Mouse (Mus musculus): Measurements from ENCODE around the gene Psat1.

Gene Psat1

GRCm38 (mm10) chr19:15947237-15947636 lies at the start of gene Psat1:
Gene Psat1, minus strand, starts transcription at chr19:15947337.
- ATAC-seq (ENCODE audit: insufficient number of reproducible peaks, low FRiP score, low TSS enrichment): no peak

DNA sequence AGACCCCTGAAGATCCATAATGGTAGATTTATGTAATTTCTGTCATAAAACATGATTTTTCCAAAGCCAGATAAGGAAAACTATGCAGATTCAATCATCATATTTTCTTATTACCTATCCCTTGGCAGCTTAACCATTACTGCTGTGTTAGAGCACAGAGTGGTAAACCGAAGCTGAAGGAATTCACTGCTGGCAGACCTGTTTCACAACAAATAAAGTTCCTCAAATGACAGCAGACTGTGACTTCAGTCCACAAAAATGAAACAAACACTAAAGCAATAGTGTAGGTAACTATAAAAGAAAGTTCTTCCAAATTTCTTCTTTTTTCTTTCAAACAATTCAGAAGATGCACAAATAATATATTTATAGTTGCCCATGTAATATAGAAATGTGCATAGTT lies 43.0 kb upstream of the Psat1 start:
- no peak for ATAC-seq (ENCODE audit: insufficient number of reproducible peaks, low FRiP score, low TSS enrichment)

DNA sequence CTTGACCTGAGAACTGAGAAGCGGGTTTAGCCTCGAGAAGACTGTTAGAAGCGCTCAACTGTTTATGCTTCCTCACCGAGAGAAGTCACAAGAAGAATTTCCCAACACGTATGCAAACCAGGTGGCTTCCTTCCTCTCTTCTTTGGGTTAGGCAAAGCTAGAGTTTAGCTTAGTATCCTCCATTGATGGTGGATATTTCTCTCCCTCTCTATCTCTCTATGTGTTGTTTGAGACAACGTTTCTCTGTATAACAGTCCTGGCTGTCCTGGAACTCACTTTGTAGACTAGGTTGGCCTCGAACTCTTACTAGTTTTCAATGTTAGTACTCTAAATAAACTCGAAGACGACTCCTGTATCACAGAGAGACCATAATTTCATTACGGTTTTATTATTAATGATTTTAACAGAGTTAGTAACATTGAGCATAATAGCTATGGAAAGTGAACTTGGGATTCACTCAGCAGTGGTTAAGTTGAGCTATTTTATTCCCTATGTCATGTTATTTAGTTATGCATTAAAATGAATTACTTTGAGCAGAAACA lies 38.1 kb upstream of the Psat1 start:
- ATAC-seq (ENCODE audit: insufficient number of reproducible peaks, low FRiP score, low TSS enrichment): no peak

DNA sequence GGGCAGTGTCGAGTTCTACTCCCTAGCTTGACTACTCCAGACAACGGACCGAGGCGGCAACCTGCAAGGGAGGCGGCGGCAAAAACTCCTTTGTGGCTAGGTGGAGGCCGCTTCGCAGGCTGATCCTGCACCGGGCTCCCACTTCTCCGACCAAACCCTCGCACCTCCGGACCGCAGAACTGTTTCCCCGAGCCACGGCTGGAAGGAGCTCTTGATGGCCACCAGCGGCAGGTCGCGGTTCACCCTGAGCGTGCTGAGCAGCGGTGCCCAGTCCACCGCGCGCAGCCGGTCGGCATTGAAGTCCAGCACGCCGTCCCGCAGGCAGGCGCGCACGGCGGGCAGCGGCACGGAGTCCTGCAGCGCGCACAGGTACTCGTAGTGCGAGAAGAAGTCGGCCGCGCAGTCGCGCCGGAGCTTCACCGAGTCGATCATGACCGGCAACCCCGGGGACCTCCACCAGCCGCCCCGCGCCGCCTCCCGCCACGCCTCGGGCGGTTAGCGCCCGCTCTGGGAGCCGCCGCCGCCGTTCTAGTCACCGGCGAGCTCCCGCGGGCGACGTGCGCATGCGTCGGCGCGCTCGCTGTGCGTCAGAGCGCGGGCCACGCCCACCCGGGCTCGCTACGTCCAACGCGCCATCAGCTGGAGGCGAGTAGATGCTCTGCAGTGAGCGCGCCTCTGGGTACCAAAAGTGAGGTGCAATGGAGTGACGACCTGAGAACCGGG lies 37.5 kb upstream of the Psat1 start, which contains the start of gene Cep78:
Cep78 (minus strand) TSS at position 541 of the 723 bp plus-strand sequence.
- peak; percentile 86 for ATAC-seq (ENCODE audit: insufficient number of reproducible peaks, low FRiP score, low TSS enrichment)

DNA sequence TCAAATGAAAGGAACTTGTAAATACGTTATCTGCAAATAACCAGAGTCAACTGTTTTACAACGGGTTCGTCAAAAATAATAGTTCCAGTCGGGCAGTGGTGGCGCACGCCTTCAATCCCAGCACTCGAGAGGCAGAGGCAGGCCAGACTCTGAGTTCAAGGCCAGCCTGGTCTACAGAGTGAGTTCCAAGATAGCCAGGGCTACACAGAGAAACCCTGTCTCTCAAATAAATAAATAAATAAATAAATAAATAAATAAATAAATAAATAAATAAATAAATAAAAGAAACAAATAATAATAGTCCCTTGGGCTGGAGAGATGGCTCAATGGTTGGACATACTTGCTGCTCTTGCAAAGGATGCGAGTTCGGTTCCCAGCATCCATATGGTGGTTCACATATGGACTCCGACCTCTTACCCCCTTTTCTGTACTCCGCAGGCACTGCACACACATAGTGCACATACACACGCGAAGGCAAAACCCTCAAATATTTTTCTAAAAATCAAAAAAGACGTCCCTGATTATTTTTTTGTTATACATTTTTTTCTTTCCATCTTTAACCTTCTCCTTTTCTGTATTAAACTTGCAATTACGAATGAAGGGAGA lies 36.7 kb upstream of the Psat1 start:
- no peak for ATAC-seq (ENCODE audit: insufficient number of reproducible peaks, low FRiP score, low TSS enrichment)

- no peak for ATAC-seq (ENCODE audit: insufficient number of reproducible peaks, low FRiP score, low TSS enrichment)
Observed at GRCm38 (mm10) chr19:15982926-15983738, 36.0 kb upstream of the Psat1 start.

- ATAC-seq (ENCODE audit: insufficient number of reproducible peaks, low FRiP score, low TSS enrichment): peak; percentile 18; the same call in 1 of the 2 replicates
Observed at GRCm38 (mm10) chr19:15981861-15982260, 34.7 kb upstream of the Psat1 start.

- ATAC-seq (ENCODE audit: insufficient number of reproducible peaks, low FRiP score, low TSS enrichment): no peak
Observed at GRCm38 (mm10) chr19:15973365-15973764, 26.2 kb upstream of the Psat1 start.

- ATAC-seq (ENCODE audit: insufficient number of reproducible peaks, low FRiP score, low TSS enrichment): peak; percentile 68
Observed at GRCm38 (mm10) chr19:15965082-15965481, 17.9 kb upstream of the Psat1 start.

DNA sequence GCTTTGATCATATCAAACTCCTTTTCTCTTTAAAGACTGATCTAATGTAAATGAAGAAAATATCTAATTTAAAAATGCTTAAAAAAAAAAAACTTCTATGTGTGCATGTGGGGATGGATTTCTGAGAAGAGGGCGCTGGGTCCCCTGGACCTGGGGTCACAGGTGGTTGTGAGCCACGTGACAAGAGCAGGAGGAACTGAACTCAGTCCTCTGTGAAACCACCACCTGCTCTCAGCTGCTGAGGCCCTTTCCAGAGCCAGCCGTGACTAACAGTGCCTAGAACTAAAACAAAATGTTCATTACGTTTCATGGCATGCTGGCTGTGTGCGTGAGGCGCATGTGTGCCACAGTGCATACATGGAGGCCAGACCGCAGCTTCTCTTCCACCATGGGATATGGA lies 17.4 kb upstream of the Psat1 start:
- ATAC-seq (ENCODE audit: insufficient number of reproducible peaks, low FRiP score, low TSS enrichment): no peak

GRCm38 (mm10) chr19:15963011-15963695 lies 16.0 kb upstream of the Psat1 start:
- ATAC-seq (ENCODE audit: insufficient number of reproducible peaks, low FRiP score, low TSS enrichment): no peak

GRCm38 (mm10) chr19:15962313-15962712 lies 15.2 kb upstream of the Psat1 start:
- no peak for ATAC-seq (ENCODE audit: insufficient number of reproducible peaks, low FRiP score, low TSS enrichment)

- no peak for ATAC-seq (ENCODE audit: insufficient number of reproducible peaks, low FRiP score, low TSS enrichment)
Observed at GRCm38 (mm10) chr19:15950225-15950624, 3.1 kb upstream of the Psat1 start.

- ATAC-seq (ENCODE audit: insufficient number of reproducible peaks, low FRiP score, low TSS enrichment): no peak
Observed at GRCm38 (mm10) chr19:15948867-15949266, 1.7 kb upstream of the Psat1 start.

- ATAC-seq (ENCODE audit: insufficient number of reproducible peaks, low FRiP score, low TSS enrichment): no peak
Observed at GRCm38 (mm10) chr19:15948426-15948825, 1.3 kb upstream of the Psat1 start.

GRCm38 (mm10) chr19:15946663-15947062 lies 474 bp downstream of the Psat1 start:
- ATAC-seq (ENCODE audit: insufficient number of reproducible peaks, low FRiP score, low TSS enrichment): no peak

DNA sequence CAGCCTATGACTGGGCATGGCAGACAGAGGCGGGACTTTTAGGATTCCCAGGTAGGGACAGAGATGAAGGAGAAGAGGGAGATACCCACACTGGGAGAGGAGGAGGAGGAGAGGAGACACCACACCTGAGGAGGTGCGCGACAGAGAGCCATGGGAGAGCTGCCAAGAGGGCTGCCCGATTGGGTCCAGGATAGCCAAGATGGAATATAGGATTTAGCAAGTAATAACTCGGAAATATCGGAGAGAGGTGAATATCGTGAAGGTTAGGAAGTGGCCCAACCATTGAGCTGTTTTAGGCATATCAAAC lies 4.1 kb downstream of the Psat1 start:
- ATAC-seq (ENCODE audit: insufficient number of reproducible peaks, low FRiP score, low TSS enrichment): no peak

DNA sequence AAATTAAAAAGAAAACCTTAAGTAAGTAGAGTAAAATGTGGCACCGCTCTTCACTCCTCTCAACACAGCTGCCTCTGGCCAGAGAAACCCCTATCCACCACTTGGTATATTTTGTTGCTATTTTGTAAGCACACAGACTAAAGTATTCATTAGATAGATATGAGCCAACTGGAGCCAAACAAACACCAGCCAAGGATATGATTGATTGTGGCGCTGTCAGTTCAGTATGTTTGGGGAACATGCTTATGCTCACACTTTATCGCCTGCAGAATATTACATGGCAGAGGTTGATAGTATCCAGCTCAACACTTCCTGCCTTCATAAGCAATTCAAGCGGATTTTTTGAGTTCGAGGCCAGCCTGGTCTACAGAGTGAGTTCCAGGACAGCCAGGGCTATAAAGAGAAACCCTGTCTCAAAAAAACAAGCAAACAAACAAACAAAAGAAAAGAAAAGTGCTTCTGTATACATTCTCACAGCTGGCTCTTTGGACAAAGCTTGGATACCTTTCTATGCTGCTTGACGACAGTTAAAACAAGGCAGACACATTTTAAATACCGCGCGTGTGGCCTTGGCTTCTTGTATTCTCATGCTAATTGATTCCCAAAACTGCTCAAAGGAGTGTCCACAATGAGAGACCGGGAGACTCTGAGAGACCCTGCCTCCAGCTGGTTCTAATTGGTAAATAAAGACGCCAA lies 4.6 kb downstream of the Psat1 start:
- ATAC-seq (ENCODE audit: insufficient number of reproducible peaks, low FRiP score, low TSS enrichment): no peak

DNA sequence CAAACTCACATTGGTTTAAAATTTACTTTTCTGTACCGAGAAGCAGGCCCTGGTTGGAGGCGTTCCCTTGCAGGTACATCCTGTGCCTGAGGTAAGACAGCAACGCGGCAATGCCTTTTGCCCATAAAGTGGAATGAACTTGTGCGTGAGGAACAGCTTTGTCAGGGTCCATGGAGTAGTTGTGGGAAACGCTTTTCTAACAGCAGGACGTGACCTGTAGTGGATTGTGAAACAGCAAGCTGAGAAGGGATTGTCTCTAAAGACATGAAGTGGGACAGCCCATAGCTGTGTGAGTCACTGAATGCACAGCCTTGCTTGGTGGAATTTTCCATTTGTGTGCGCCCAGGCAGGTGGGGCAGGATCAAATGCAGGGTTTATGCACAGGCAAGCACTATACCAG lies 5.7 kb downstream of the Psat1 start:
- ATAC-seq (ENCODE audit: insufficient number of reproducible peaks, low FRiP score, low TSS enrichment): no peak

DNA sequence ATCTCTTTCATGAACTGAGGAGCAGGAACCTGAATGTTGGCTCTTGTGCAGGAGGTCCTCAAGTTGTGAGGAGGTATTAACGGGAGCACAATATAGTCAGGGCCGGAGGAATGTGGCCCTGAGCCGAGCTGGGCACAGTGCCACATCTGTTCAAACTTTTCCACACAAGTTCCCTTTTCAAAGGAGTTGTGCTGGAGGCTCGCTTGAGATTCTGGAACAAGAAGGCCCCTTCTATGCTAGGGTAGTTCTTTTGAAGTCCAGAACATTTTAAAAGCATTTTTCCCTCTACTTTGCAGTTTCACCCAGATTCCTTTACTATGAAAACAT lies 21.5 kb downstream of the Psat1 start:
- no peak for ATAC-seq (ENCODE audit: insufficient number of reproducible peaks, low FRiP score, low TSS enrichment)
